Mouse (Mus musculus) thymus, adult 2 months (tissue): ENCODE data around the gene Klf5.

Source experiments
- CTCF ChIP-seq: fragments of 200-500 bp; IDR thresholded peaks from 2 replicates; pipeline ENCODE4 v1.5.1; 2012; ENCODE audit warnings: mild to moderate bottlenecking, control low read depth, low read length, moderate library complexity, borderline replicate concordance; ENCODE audit not compliant: control insufficient read depth, poor library complexity, insufficient read depth; ENCODE audit errors: extremely low read depth
- POLR2A ChIP-seq: fragments of 200-500 bp; IDR thresholded peaks from 2 replicates; pipeline ENCODE4 v1.6.1; 2012; ENCODE audit warnings: mild to moderate bottlenecking, low read length, control low read depth, moderate library complexity; ENCODE audit not compliant: control insufficient read depth, poor library complexity, insufficient read depth; ENCODE audit errors: extremely low read depth

GRCm38 (mm10) chr14:99340703-99341102 lies 42.2 kb downstream of the Klf5 start:
- TF ChIP-seq POLR2A (no peak), CTCF (no peak)
